Mouse (Mus musculus) heart, embryonic 14.5 days (tissue): ENCODE measurements at regions not wholly inside any gene's neighbourhood (a gene's known extent, or its start where the extent isn't known, plus 50 kb on each side); places are given as distances from the start of the nearest gene placed in this dataset.

Experiments used
- ATAC-seq: fragments of 200-750 bp; cut with Nextera tagmentation; 2 replicates; pipeline ENCODE4 v1.8.0; 2017; ENCODE audit warnings: low read depth, moderate TSS enrichment; ENCODE audit not compliant: insufficient number of reproducible peaks, insufficient read depth, low FRiP score
- H3K27ac ChIP-seq, 2 experiments: fragments of 200-500 bp in 1 of 2; fragments of 300-500 bp in 1 of 2; sonication (generic) in 1 of 2; replicated peaks in 1 of 2; 2 replicates each; pipeline ENCODE4 v1.5.1; 2012 to 2014; ENCODE audit warnings: low read depth in 2 of 2, low read length in 2 of 2, control low read depth in 1 of 2, mild to moderate bottlenecking in 1 of 2, mixed read lengths in 1 of 2; ENCODE audit not compliant: control insufficient read depth in 1 of 2, insufficient read depth in 1 of 2
- H3K27me3 ChIP-seq: fragments of 300-500 bp; sonication (generic); 2 replicates; pipeline ENCODE4 v1.6.1; 2014; ENCODE audit warnings: mild to moderate bottlenecking, low read length, control low read depth; ENCODE audit not compliant: control insufficient read depth, insufficient read depth
- H3K36me3 ChIP-seq: fragments of 300-500 bp; sonication (generic); 2 replicates; pipeline ENCODE4 v1.6.1; 2014; ENCODE audit warnings: mild to moderate bottlenecking, control low read depth, low read length, mixed read lengths; ENCODE audit not compliant: control insufficient read depth, insufficient read depth
- H3K4me1 ChIP-seq, 2 experiments: fragments of 200-500 bp in 1 of 2; fragments of 300-500 bp in 1 of 2; sonication (generic) in 1 of 2; 2 replicates each; pipeline ENCODE4 v1.6.1; 2012 to 2014; ENCODE audit warnings: low read length in 2 of 2, control low read depth in 1 of 2, mixed read lengths in 1 of 2; ENCODE audit not compliant: control insufficient read depth in 2 of 2, insufficient read depth in 2 of 2
- H3K4me2 ChIP-seq: fragments of 300-500 bp; sonication (generic); 2 replicates; pipeline ENCODE4 v1.6.1; 2014; ENCODE audit warnings: mild to moderate bottlenecking, low read length
- H3K4me3 ChIP-seq, 2 experiments: fragments of 200-500 bp in 1 of 2; fragments of 300-500 bp in 1 of 2; sonication (generic) in 1 of 2; 2 replicates each; pipeline ENCODE4 v1.5.1; 2012 to 2014; ENCODE audit warnings: low read length in 2 of 2, mild to moderate bottlenecking in 2 of 2, control low read depth in 1 of 2, low read depth in 1 of 2, moderate library complexity in 1 of 2; ENCODE audit not compliant: control insufficient read depth in 1 of 2, insufficient read depth in 1 of 2
- H3K9ac ChIP-seq: fragments of 300-500 bp; sonication (generic); 2 replicates; pipeline ENCODE4 v1.6.1; 2014; ENCODE audit warnings: mild to moderate bottlenecking, low read length
- H3K9me3 ChIP-seq: fragments of 300-500 bp; sonication (generic); 2 replicates; pipeline ENCODE4 v1.6.1; 2016; ENCODE audit warnings: low read length, control low read depth; ENCODE audit not compliant: control insufficient read depth
- WGBS: fragments of 180-500 bp; shearing (Covaris S2); extraction: QIAGEN DNeasy Blood & Tissue Kit; methylation state at CpG from one replicate; pipeline ENCODE4 v1.1.7; 2014; 5-methylcytosine and 5-hydroxymethylcytosine counted together

GRCm38 (mm10) chr6:81472506-81472905 is 451.0 kb upstream of the Gcfc2 start:
- Histone ChIP-seq H3K4me3 (no peak overlapping the region), H3K27ac (no peak overlapping the region), H3K4me1 (peaks cover 0 to 3% of the 10 kb centered on the region in 2 experiments; a peak in 1 of 4 replicates), H3K4me2 (no peak overlapping the region), H3K9ac (no peak overlapping the region), H3K36me3 (no peaks in the 10 kb centered on the region), H3K9me3 (no peaks in the 10 kb centered on the region), H3K27me3 (no peaks in the 10 kb centered on the region)
- no peak for ATAC-seq
- 60% methylated on average over 3 of the region's 3 CpGs for whole genome bisulfite sequencing

GRCm38 (mm10) chr6:81474786-81475185 is 448.7 kb upstream of the Gcfc2 start:
- Histone ChIP-seq H3K36me3 (no peaks in the 10 kb centered on the region), H3K27me3 (no peaks in the 10 kb centered on the region), H3K27ac (no peak overlapping the region), H3K9me3 (no peaks in the 10 kb centered on the region), H3K9ac (no peak overlapping the region), H3K4me1 (peaks cover 0 to 3% of the 10 kb centered on the region in 2 experiments; a peak in 1 of 4 replicates), H3K4me3 (no peak overlapping the region), H3K4me2 (no peak overlapping the region)
- WGBS, result 80% methylated on average over 1 of the region's 1 CpGs
- ATAC-seq, result no peak

- H3K36me3 ChIP-seq, result no peaks in the 10 kb centered on the region
- no peaks in the 10 kb centered on the region for H3K4me1 ChIP-seq
- H3K4me3 ChIP-seq, result no peak overlapping the region
- no peaks in the 10 kb centered on the region for H3K27me3 ChIP-seq
- 54% methylated on average over 3 of the region's 3 CpGs for WGBS
- no peak overlapping the region for H3K27ac ChIP-seq
- no peak overlapping the region for H3K4me2 ChIP-seq
- H3K9ac ChIP-seq, result no peak overlapping the region
- ATAC-seq, result no peak
- H3K9me3 ChIP-seq, result no peaks in the 10 kb centered on the region
Measured at GRCm38 (mm10) chr6:81487006-81487405, 436.5 kb upstream of the Gcfc2 start.

GRCm38 (mm10) chr6:81496239-81496638 is 427.2 kb upstream of the Gcfc2 start:
- ATAC-seq, result no peak
- WGBS, result 87% methylated on average over 7 of the region's 7 CpGs
- H3K9me3 ChIP-seq, result no peaks in the 10 kb centered on the region
- no peak overlapping the region for H3K4me2 ChIP-seq
- H3K36me3 ChIP-seq, result no peaks in the 10 kb centered on the region
- no peak overlapping the region for H3K27ac ChIP-seq
- H3K4me1 ChIP-seq, result no peaks in the 10 kb centered on the region
- no peaks in the 10 kb centered on the region for H3K27me3 ChIP-seq
- H3K9ac ChIP-seq, result no peak overlapping the region
- no peak overlapping the region for H3K4me3 ChIP-seq

DNA sequence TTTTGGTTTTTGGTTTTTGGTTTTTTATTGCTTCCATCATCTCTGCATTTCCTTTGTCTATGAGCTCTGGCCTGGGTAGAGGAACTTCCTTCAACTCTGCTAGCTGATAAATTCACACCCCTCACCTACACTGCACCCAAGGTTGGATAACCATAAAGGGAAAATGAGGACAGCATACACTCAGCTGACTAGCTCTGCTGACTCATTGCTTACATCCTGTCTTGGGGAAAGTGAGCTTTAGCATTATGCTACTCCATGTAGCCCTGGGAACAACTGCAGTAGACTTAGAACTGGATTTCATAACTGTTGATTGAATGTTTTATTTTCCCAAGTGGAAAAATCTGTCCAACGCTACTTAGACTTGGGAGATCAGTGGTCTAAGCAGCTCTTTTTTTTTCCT is 406.3 kb upstream of the Gcfc2 start:
- Histone ChIP-seq H3K9ac (no peak overlapping the region), H3K27me3 (no peaks in the 10 kb centered on the region), H3K9me3 (no peaks in the 10 kb centered on the region), H3K4me1 (no peaks in the 10 kb centered on the region), H3K27ac (no peak overlapping the region), H3K36me3 (no peaks in the 10 kb centered on the region), H3K4me3 (no peak overlapping the region), H3K4me2 (no peak overlapping the region)
- no peak for ATAC-seq
- 82% methylated on average over 1 of the region's 1 CpGs for WGBS

DNA sequence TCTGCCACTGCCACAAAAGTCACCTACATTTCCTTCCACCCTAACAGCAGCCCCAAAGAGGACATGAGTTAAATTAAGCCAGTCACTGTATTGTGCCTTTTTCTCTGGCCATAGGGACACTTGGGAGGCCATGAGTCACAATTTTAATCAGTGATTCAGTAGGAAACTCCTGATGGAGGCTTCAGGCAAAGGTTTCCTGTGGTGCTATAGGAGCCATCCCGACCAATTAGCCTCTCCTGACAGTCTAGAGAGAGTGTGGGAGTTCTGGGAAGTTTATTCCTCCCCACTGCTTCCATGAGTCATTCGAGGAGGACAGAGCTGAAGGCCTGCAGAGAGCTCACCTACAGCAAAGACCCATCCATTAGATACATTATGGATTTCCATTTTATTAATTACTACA is 361.2 kb upstream of the Gcfc2 start:
- Histone ChIP-seq H3K9ac (no peak overlapping the region), H3K27ac (no peak overlapping the region), H3K36me3 (no peaks in the 10 kb centered on the region), H3K9me3 (no peaks in the 10 kb centered on the region), H3K4me3 (no peak overlapping the region), H3K4me2 (no peak overlapping the region), H3K4me1 (no peaks in the 10 kb centered on the region), H3K27me3 (no peaks in the 10 kb centered on the region)
- WGBS, result 40% methylated on average over 2 of the region's 2 CpGs
- no peak for ATAC-seq

GRCm38 (mm10) chr6:81563192-81563591 is 360.3 kb upstream of the Gcfc2 start:
- no peak for ATAC-seq

GRCm38 (mm10) chr6:81564295-81564694 is 359.2 kb upstream of the Gcfc2 start:
- H3K4me2 ChIP-seq, result no peak overlapping the region
- no peaks in the 10 kb centered on the region for H3K4me1 ChIP-seq
- 79% methylated on average over 1 of the region's 1 CpGs for WGBS
- no peak for ATAC-seq
- no peaks in the 10 kb centered on the region for H3K27me3 ChIP-seq
- H3K36me3 ChIP-seq, result no peaks in the 10 kb centered on the region
- H3K27ac ChIP-seq, result no peak overlapping the region
- H3K9me3 ChIP-seq, result no peaks in the 10 kb centered on the region
- no peak overlapping the region for H3K9ac ChIP-seq
- no peak overlapping the region for H3K4me3 ChIP-seq

More at GRCm38 (mm10) chr6:81563192-81563591, 360.3 kb upstream of the Gcfc2 start:
- no peak overlapping the region for H3K4me2 ChIP-seq
- H3K9me3 ChIP-seq, result no peaks in the 10 kb centered on the region
- H3K27me3 ChIP-seq, result no peaks in the 10 kb centered on the region
- H3K4me3 ChIP-seq, result no peak overlapping the region
- H3K9ac ChIP-seq, result no peak overlapping the region
- H3K27ac ChIP-seq, result no peak overlapping the region
- WGBS, result 77% methylated on average over 2 of the region's 2 CpGs
- H3K36me3 ChIP-seq, result no peaks in the 10 kb centered on the region
- no peaks in the 10 kb centered on the region for H3K4me1 ChIP-seq
